Mouse (Mus musculus) liver, adult 2 months (tissue): ENCODE measurements at regions not wholly inside any gene's neighbourhood (a gene's known extent, or its start where the extent isn't known, plus 50 kb on each side); places are given as distances from the start of the nearest gene placed in this dataset.
"Not testable (repeated sequence)": the region's sequence is repeated elsewhere in the genome, so short reads cannot be mapped to it uniquely, and the experiment has no call there.

Experiments used
- CTCF ChIP-seq: fragments of 200-500 bp; IDR thresholded peaks from 2 replicates; pipeline ENCODE4 v1.5.1; 2011; ENCODE audit warnings: low read depth, low read length, control low read depth
- POLR2A ChIP-seq: fragments of 200-500 bp; IDR thresholded peaks from 2 replicates; pipeline ENCODE4 v1.6.1; 2011; ENCODE audit warnings: low read length, control low read depth; ENCODE audit not compliant: insufficient read depth; ENCODE audit errors: extremely low read depth

DNA sequence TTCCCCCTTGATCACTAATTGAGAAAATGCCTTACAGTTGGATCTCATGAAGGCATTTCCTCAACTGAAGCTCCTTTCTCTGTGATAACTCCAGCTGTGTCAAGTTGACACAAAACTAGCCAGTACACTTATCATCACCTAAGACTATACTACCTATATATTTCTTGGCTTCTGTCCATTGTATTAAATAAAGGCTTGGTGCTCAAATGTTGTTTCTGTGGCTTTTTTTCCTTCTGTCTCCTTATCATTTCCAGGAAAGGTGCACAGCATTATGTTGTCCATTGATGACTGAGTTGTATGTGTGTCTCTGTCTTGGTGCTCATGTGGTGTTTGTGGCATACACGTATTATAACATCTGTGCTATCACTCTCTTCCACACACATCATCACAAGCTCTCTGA, 461.5 kb downstream of the Dad1 start:
- TF ChIP-seq CTCF, POLR2A: not testable (repeated sequence)
